ENCODE assay signal across 25 mouse cellular contexts in genomic region chr7:37559851-37560250, GRCm38 (mm10).
A peak's percentile ranks its signal among the peaks of the same experiment; 100 is the strongest.
DNase-seq lines count a peak whose midpoint lies in the region; ATAC-seq lines count a peak whose summit lies in the region.
"Had no signal": no experiment of that assay in that cellular context is flagged by ENCODE, and none has a peak within 500 bp of the region (broad histone marks: within the 10 kb centered on the region; RNA-seq: fewer than 3 reads in every experiment).

No protein-coding gene starts in this region.

- no peak overlapping the region for H3K4me3 ChIP-seq in forebrain, embryonic 13.5 days
- no peak overlapping the region for H3K4me3 ChIP-seq in forebrain, embryonic 10.5 days
- H3K4me3 ChIP-seq in heart, embryonic 11.5 days (ENCODE audit: low read depth, low read length): no peak overlapping the region
- H3K4me3 ChIP-seq in midbrain, embryonic 10.5 days: no peak overlapping the region
- no peak overlapping the region for H3K4me3 ChIP-seq in midbrain, embryonic 16.5 days (ENCODE audit: low read depth, low read length)
- H3K4me3 ChIP-seq: heart, embryonic 12.5 days; heart, embryonic 15.5 days; hindbrain, embryonic 12.5 days; hindbrain, embryonic 15.5 days had no signal

- ATAC-seq in forebrain, embryonic 13.5 days: peak; percentile 36; the same call in 1 of the 2 replicates
- ATAC-seq in heart, embryonic 11.5 days (replicated peaks; ENCODE audit: insufficient number of reproducible peaks, low FRiP score, low TSS enrichment): no peak
- ATAC-seq in midbrain, embryonic 16.5 days: no peak
- ATAC-seq: intestine, postnatal 0 days; Patski had no signal

- H3K9ac ChIP-seq in forebrain, embryonic 13.5 days: no peak overlapping the region
- H3K9ac ChIP-seq in heart, embryonic 11.5 days (ENCODE audit: low read depth, low read length): no peak overlapping the region
- H3K9ac ChIP-seq in midbrain, embryonic 16.5 days (ENCODE audit: low read depth, low read length): no peak overlapping the region
- H3K9ac ChIP-seq: heart, embryonic 12.5 days; heart, embryonic 15.5 days; hindbrain, embryonic 12.5 days; hindbrain, embryonic 15.5 days had no signal

- no peak for DNase-seq in forebrain, embryonic 10.5 days (ENCODE audit: extremely low spot score, low spot score)
- peak; percentile 88 for DNase-seq in heart, adult 11 months
- DNase-seq in midbrain, embryonic 10.5 days (ENCODE audit: low spot score): no peak
- DNase-seq: adrenal gland, postnatal 10 days; adrenal gland, postnatal 36 days; B cell, adult 2 months; cerebellum, adult 11 months; cerebellum, adult 2 months; cerebellum, adult 9-11 months; gastrocnemius, postnatal 10 days; gastrocnemius, postnatal 36 days; heart, postnatal 10 days; heart, postnatal 36 days; kidney, adult 2 months had no signal

- 49% methylated on average over 3 of the region's 3 CpGs for WGBS in forebrain, embryonic 13.5 days
- WGBS in forebrain, embryonic 10.5 days: 48% methylated on average over 3 of the region's 3 CpGs
- WGBS in heart, embryonic 11.5 days (ENCODE audit: insufficient replicate concordance): 47% methylated on average over 3 of the region's 3 CpGs
- WGBS in midbrain, embryonic 10.5 days: 67% methylated on average over 3 of the region's 3 CpGs
- WGBS in midbrain, embryonic 16.5 days: 59% methylated on average over 3 of the region's 3 CpGs

- no peak overlapping the region for H3K4me2 ChIP-seq in forebrain, embryonic 13.5 days
- no peak overlapping the region for H3K4me2 ChIP-seq in heart, embryonic 11.5 days
- H3K4me2 ChIP-seq in midbrain, embryonic 16.5 days (ENCODE audit: low read length): no peak overlapping the region
- H3K4me2 ChIP-seq: heart, embryonic 12.5 days; heart, embryonic 15.5 days; hindbrain, embryonic 12.5 days; hindbrain, embryonic 15.5 days had no signal

- no peak overlapping the region for H3K27ac ChIP-seq in forebrain, embryonic 13.5 days
- H3K27ac ChIP-seq in forebrain, embryonic 10.5 days: no peak overlapping the region
- H3K27ac ChIP-seq in heart, embryonic 11.5 days (ENCODE audit: low read depth, low read length): no peak overlapping the region
- peak overlapping the region; percentile 25 for H3K27ac ChIP-seq in midbrain, embryonic 10.5 days (replicated peaks)
- no peak overlapping the region for H3K27ac ChIP-seq in midbrain, embryonic 16.5 days (ENCODE audit: low read length)
- H3K27ac ChIP-seq: heart, embryonic 15.5 days; hindbrain, embryonic 12.5 days; hindbrain, embryonic 15.5 days had no signal

- no peaks in the 10 kb centered on the region for H3K27me3 ChIP-seq in forebrain, embryonic 13.5 days
- H3K27me3 ChIP-seq in forebrain, embryonic 10.5 days (ENCODE audit: poor library complexity, severe bottlenecking): peaks cover 36% of the 10 kb centered on the region
- H3K27me3 ChIP-seq in heart, embryonic 11.5 days (ENCODE audit: control insufficient read depth, insufficient read depth, low read length): no peaks in the 10 kb centered on the region
- 0 out of 2 replicates have a peak, but pooled peaks cover 7% of the 10 kb centered on the region for H3K27me3 ChIP-seq in midbrain, embryonic 10.5 days (ENCODE audit: low read depth, poor library complexity, severe bottlenecking)
- no peaks in the 10 kb centered on the region for H3K27me3 ChIP-seq in midbrain, embryonic 16.5 days (ENCODE audit: control insufficient read depth, insufficient read depth, low read depth, low read length)
- H3K27me3 ChIP-seq: CH12.LX; heart, embryonic 12.5 days; heart, embryonic 15.5 days; hindbrain, embryonic 12.5 days; hindbrain, embryonic 15.5 days; Patski had no signal

- H3K9me3 ChIP-seq in forebrain, embryonic 13.5 days (replicated peaks): no peaks in the 10 kb centered on the region
- no peaks in the 10 kb centered on the region for H3K9me3 ChIP-seq in forebrain, embryonic 10.5 days
- H3K9me3 ChIP-seq in heart, embryonic 11.5 days (replicated peaks; ENCODE audit: control insufficient read depth, low read length): no peaks in the 10 kb centered on the region
- no peaks in the 10 kb centered on the region for H3K9me3 ChIP-seq in midbrain, embryonic 10.5 days (replicated peaks)
- H3K9me3 ChIP-seq in midbrain, embryonic 16.5 days (replicated peaks; ENCODE audit: control insufficient read depth, low read length, poor library complexity, severe bottlenecking): no peaks in the 10 kb centered on the region
- H3K9me3 ChIP-seq: heart, embryonic 12.5 days; heart, embryonic 15.5 days; hindbrain, embryonic 12.5 days; hindbrain, embryonic 15.5 days had no signal

- no peaks in the 10 kb centered on the region for H3K36me3 ChIP-seq in forebrain, embryonic 13.5 days (ENCODE audit: poor library complexity, severe bottlenecking)
- H3K36me3 ChIP-seq in forebrain, embryonic 10.5 days (replicated peaks): no peaks in the 10 kb centered on the region; the same call in 1 of the 2 replicates
- no peaks in the 10 kb centered on the region for H3K36me3 ChIP-seq in heart, embryonic 11.5 days (ENCODE audit: control insufficient read depth, insufficient read depth, low read length)
- 0 out of 2 replicates have a peak, but pooled peaks cover 4% of the 10 kb centered on the region for H3K36me3 ChIP-seq in midbrain, embryonic 10.5 days
- H3K36me3 ChIP-seq in midbrain, embryonic 16.5 days (ENCODE audit: control insufficient read depth, insufficient read depth, low read length): no peaks in the 10 kb centered on the region
- H3K36me3 ChIP-seq: G1E; heart, embryonic 12.5 days; heart, embryonic 15.5 days; hindbrain, embryonic 12.5 days; hindbrain, embryonic 15.5 days had no signal

- H3K4me1 ChIP-seq in forebrain, embryonic 13.5 days: peaks cover 44% of the 10 kb centered on the region
- H3K4me1 ChIP-seq in forebrain, embryonic 10.5 days: peaks cover 51% of the 10 kb centered on the region
- no peaks in the 10 kb centered on the region for H3K4me1 ChIP-seq in heart, embryonic 11.5 days (ENCODE audit: control insufficient read depth, insufficient read depth, low read length)
- peaks cover 64% of the 10 kb centered on the region for H3K4me1 ChIP-seq in midbrain, embryonic 10.5 days
- H3K4me1 ChIP-seq in midbrain, embryonic 16.5 days (ENCODE audit: control insufficient read depth, insufficient read depth, low read length): peaks cover 26% of the 10 kb centered on the region
